Mouse (Mus musculus): ENCODE measurements around the gene Dnal4. TPM values are rescaled to one million over a fixed set of nuclear protein-coding genes. Genes with fewer than 3 reads are reported as not detected.

Dnal4 gene
- polyA plus RNA-seq, 1 experiment: 18.7 TPM

DNA sequence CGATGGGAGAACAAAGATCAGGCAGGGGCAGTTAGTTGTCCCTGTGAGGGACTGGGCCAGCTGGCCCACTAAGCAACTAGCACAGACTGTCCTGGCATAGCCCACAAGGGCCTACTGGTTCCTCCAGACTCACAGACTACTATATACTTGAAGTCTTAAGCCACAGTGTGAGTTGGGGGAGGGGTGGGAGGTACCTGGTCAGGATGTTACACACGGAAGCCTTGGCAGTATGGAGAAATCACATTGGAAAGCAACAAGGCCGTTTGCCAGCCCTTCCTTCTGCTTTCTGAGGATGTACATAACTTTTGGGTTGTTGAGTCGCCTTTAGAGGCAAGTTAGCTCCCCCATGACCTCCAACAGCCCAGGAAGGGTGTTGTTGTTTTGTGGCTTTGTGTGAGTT, 44.0 kb downstream of the Dnal4 start:
- no peaks in the 10 kb centered on the region for H3K27me3 ChIP-seq (ENCODE audit: control insufficient read depth, insufficient read depth, low read length)
- H3K36me3 ChIP-seq (ENCODE audit: control insufficient read depth, insufficient read depth, low read length): peaks cover 23% of the 10 kb centered on the region
- no peak overlapping the region for H3K27ac ChIP-seq (ENCODE audit: insufficient read depth, low read depth, low read length)
- TF ChIP-seq POLR2A (IDR thresholded peaks at IDR 0.05; ENCODE audit: low read depth, low read length) (no peak), CTCF (IDR thresholded peaks at IDR 0.05; ENCODE audit: extremely low read depth, insufficient read length, insufficient replicate concordance, low read depth, low read length) (no peak)
- H3K4me1 ChIP-seq (ENCODE audit: control insufficient read depth, insufficient read depth, insufficient read length, low read length): peaks cover 2% of the 10 kb centered on the region; the same call in 1 of the 2 replicates
- WGBS: 79% methylated on average over 4 of the region's 4 CpGs
- H3K4me3 ChIP-seq (ENCODE audit: low read depth, low read length): no peak overlapping the region

DNA sequence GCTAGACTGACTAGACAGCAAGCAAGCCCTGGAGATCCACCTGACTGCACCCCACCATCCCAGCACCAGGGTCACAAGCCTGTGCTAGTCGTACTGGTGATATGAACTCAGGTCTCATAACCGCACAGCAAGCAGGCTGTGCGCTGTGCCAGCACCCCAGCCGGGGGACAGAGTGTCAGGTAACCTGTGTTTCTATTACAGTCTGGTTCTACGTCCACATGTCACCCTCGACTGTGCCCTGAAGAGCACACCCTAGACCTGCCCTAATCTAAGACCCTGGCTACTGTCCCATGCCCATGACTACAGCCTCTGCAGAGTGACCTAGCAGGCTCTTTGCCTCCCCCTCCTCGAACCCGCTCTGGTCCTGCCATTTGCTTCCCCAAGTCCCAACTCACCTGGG, 44.5 kb downstream of the Dnal4 start:
- 95% methylated on average over 8 of the region's 8 CpGs for WGBS
- Histone ChIP-seq H3K27ac (ENCODE audit: insufficient read depth, low read depth, low read length) (no peak overlapping the region), H3K4me3 (ENCODE audit: low read depth, low read length) (no peak overlapping the region), H3K4me1 (ENCODE audit: control insufficient read depth, insufficient read depth, insufficient read length, low read length) (peaks cover 2% of the 10 kb centered on the region; the same call in 1 of the 2 replicates), H3K27me3 (ENCODE audit: control insufficient read depth, insufficient read depth, low read length) (no peaks in the 10 kb centered on the region), H3K36me3 (ENCODE audit: control insufficient read depth, insufficient read depth, low read length) (peaks cover 21% of the 10 kb centered on the region)
- TF ChIP-seq POLR2A (IDR thresholded peaks at IDR 0.05; ENCODE audit: low read depth, low read length) (no peak), CTCF (IDR thresholded peaks at IDR 0.05; ENCODE audit: extremely low read depth, insufficient read length, insufficient replicate concordance, low read depth, low read length) (no peak)

DNA sequence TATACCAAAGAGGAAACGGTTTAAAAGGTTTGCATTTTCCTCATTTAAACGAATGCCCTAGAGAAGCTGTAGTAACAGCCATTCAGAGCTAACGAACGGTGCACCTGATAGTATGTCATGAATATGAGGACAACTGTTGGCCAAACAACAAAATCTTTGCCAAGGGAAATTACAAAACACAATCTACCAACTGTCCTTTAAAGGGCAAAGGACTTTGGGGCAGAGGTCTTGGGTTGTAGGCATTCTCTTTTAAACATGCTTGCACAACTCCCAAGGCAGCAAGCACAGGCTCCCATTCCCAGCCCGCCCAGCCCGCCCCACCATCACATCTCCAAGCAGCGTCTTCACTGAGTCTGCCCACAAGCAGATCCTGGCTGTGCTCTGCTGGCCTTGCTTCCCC, 46.1 kb downstream of the Dnal4 start:
- Histone ChIP-seq H3K4me1 (ENCODE audit: control insufficient read depth, insufficient read depth, insufficient read length, low read length) (0 out of 2 replicates have a peak, but pooled peaks cover 2% of the 10 kb centered on the region), H3K27ac (ENCODE audit: insufficient read depth, low read depth, low read length) (no peak overlapping the region), H3K36me3 (ENCODE audit: control insufficient read depth, insufficient read depth, low read length) (peaks cover 23% of the 10 kb centered on the region), H3K27me3 (ENCODE audit: control insufficient read depth, insufficient read depth, low read length) (no peaks in the 10 kb centered on the region), H3K4me3 (ENCODE audit: low read depth, low read length) (no peak overlapping the region)
- no peak for TF ChIP-seq POLR2A (IDR thresholded peaks at IDR 0.05; ENCODE audit: low read depth, low read length)
- TF ChIP-seq CTCF (IDR thresholded peaks at IDR 0.05; ENCODE audit: extremely low read depth, insufficient read length, insufficient replicate concordance, low read depth, low read length): no peak
- WGBS: 87% methylated on average over 7 of the region's 7 CpGs

DNA sequence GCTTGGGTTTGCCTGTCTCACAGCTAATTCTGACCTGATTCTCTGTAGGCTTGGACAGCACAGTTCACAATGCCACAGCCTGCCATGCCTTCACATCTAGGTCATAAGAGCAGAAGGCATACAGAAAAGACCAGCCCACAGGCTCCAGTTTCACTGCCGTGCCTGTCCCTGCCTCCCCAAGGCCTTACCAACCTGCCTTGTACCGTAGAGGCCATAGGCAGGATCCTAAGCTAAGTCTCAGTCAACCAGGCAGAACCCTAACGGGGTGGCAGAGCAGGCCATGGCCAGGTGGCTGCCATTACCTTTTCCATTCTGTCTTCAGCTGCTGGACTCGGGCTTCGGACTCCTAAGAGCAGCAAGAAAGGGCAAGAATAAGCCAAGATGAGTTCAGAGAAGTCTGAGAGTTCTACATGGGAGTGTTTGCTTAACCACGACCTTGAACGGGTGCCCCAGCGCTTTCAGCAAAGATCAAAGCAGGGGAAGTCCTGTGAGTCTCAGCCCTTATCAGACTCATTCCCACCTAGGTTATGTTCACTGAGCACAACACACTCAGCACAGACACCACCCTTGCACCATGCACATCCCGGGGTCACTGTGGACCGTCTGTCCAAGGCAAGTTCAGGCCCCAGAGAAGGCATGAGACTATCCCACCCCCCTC, 48.8 kb downstream of the Dnal4 start:
- H3K27ac ChIP-seq (ENCODE audit: insufficient read depth, low read depth, low read length): no peak overlapping the region
- TF ChIP-seq POLR2A (IDR thresholded peaks at IDR 0.05; ENCODE audit: low read depth, low read length) (no peak), CTCF (IDR thresholded peaks at IDR 0.05; ENCODE audit: extremely low read depth, insufficient read length, insufficient replicate concordance, low read depth, low read length) (no peak)

DNA sequence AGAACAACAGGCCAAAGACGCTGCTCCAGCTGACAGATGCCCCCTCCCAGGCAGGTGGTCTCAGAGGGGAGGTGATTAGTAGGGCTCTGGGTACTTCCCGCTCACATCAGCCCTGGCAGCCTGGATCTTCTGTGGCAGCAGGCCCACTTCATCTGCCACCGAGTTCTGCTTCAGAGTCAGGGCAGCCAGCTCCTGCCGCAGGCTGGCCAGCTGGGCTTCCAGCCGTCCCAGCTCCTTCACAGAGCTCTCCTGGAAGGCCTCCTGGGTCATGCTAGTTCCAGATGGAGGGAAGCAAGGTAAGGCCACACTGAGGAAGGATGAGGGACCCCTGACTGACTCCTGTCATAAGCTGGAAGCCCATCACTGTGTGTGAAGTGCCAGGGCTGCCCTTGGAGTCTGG, 49.3 kb downstream of the Dnal4 start:
- Histone ChIP-seq H3K27me3 (ENCODE audit: control insufficient read depth, insufficient read depth, low read length) (no peaks in the 10 kb centered on the region), H3K4me3 (ENCODE audit: low read depth, low read length) (no peak overlapping the region), H3K27ac (ENCODE audit: insufficient read depth, low read depth, low read length) (no peak overlapping the region), H3K4me1 (ENCODE audit: control insufficient read depth, insufficient read depth, insufficient read length, low read length) (0 out of 2 replicates have a peak, but pooled peaks cover 2% of the 10 kb centered on the region), H3K36me3 (ENCODE audit: control insufficient read depth, insufficient read depth, low read length) (peaks cover 26% of the 10 kb centered on the region)
- 91% methylated on average over 5 of the region's 5 CpGs for WGBS
- TF ChIP-seq CTCF (IDR thresholded peaks at IDR 0.05; ENCODE audit: extremely low read depth, insufficient read length, insufficient replicate concordance, low read depth, low read length) (no peak), POLR2A (IDR thresholded peaks at IDR 0.05; ENCODE audit: low read depth, low read length) (no peak)

More for the DNA sequence above, 48.8 kb downstream of the Dnal4 start:
- Histone ChIP-seq H3K27me3 (ENCODE audit: control insufficient read depth, insufficient read depth, low read length) (no peaks in the 10 kb centered on the region), H3K4me3 (ENCODE audit: low read depth, low read length) (no peak overlapping the region), H3K36me3 (ENCODE audit: control insufficient read depth, insufficient read depth, low read length) (peaks cover 30% of the 10 kb centered on the region), H3K4me1 (ENCODE audit: control insufficient read depth, insufficient read depth, insufficient read length, low read length) (0 out of 2 replicates have a peak, but pooled peaks cover 2% of the 10 kb centered on the region)
- WGBS: 32% methylated on average over 10 of the region's 10 CpGs

DNA sequence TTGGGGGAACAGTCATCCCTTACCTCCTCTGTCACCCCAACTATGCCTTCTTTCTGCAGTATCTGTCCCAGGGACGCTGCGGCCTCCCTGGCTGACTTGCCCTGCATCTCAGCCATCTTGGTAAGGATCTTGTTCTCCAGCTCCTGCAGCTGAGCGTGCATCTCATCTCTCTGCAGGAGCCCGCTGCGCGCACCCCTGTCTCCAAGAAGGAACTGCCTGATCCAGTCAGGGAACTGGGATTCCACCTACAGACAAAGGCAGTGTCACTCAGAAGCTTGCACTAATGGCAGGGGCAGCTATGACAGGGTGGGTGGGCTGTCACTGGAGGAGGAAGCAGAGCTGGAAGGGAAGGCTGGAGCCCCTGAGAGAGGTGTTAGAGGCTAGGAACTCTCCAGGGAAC, 49.8 kb downstream of the Dnal4 start:
- Histone ChIP-seq H3K4me1 (ENCODE audit: control insufficient read depth, insufficient read depth, insufficient read length, low read length) (0 out of 2 replicates have a peak, but pooled peaks cover 2% of the 10 kb centered on the region), H3K4me3 (ENCODE audit: low read depth, low read length) (no peak overlapping the region), H3K27me3 (ENCODE audit: control insufficient read depth, insufficient read depth, low read length) (no peaks in the 10 kb centered on the region), H3K27ac (ENCODE audit: insufficient read depth, low read depth, low read length) (no peak overlapping the region), H3K36me3 (ENCODE audit: control insufficient read depth, insufficient read depth, low read length) (peaks cover 25% of the 10 kb centered on the region)
- TF ChIP-seq CTCF (IDR thresholded peaks at IDR 0.05; ENCODE audit: extremely low read depth, insufficient read length, insufficient replicate concordance, low read depth, low read length) (no peak), POLR2A (IDR thresholded peaks at IDR 0.05; ENCODE audit: low read depth, low read length) (no peak)
- 97% methylated on average over 6 of the region's 6 CpGs for WGBS

DNA sequence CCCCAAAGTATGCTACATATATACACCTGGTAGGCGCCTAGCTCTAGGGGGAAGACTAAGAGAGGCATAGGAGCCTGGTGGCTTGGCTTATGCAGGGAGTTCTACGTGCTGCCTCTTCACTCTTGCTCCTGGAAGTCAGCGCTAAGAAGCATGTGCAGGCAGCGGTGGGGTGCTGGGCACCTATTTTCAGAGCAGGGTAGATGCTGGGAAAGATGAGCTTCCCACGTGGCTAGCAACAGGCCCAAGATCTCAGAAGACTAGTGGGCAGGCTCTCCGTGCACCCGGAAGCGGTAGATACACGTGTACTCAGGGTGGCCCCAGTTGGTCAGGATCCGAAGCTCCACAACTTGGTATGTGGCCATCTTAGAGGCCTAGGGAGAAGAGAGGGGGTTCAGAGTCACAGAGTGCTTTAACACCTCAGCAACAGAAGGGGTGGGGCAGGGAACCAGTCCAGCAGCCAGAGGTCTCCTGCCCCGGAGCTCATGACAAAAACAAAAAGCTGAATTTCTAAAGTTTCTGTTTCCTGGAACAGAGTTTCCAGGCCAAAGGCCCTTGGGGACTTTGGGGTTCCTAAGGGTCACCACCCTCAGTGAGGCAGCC, 52.4 kb downstream of the Dnal4 start:
- TF ChIP-seq CTCF (IDR thresholded peaks at IDR 0.05; ENCODE audit: extremely low read depth, insufficient read length, insufficient replicate concordance, low read depth, low read length) (no peak), POLR2A (IDR thresholded peaks at IDR 0.05; ENCODE audit: low read depth, low read length) (no peak)
- Histone ChIP-seq H3K27ac (ENCODE audit: insufficient read depth, low read depth, low read length) (no peak overlapping the region), H3K27me3 (ENCODE audit: control insufficient read depth, insufficient read depth, low read length) (no peaks in the 10 kb centered on the region), H3K36me3 (ENCODE audit: control insufficient read depth, insufficient read depth, low read length) (peaks cover 31% of the 10 kb centered on the region), H3K4me1 (ENCODE audit: control insufficient read depth, insufficient read depth, insufficient read length, low read length) (0 out of 2 replicates have a peak, but pooled peaks cover 2% of the 10 kb centered on the region), H3K4me3 (ENCODE audit: low read depth, low read length) (no peak overlapping the region)
- WGBS: 85% methylated on average over 11 of the region's 11 CpGs

Measured in small intestine, adult 2 months (tissue).